Mouse (Mus musculus): ENCODE data around the gene Fgd2.
"Not testable (repeated sequence)": the region's sequence is repeated elsewhere in the genome, so short reads cannot be mapped to it uniquely, and the experiment has no call there.

The Fgd2 gene

GRCm38 (mm10) chr17:29360761-29361221 is at the start of gene Fgd2:
Fgd2 (plus strand) TSS chr17:29360914.
- no peak for DNase-seq (ENCODE audit: low spot score)

- DNase-seq (ENCODE audit: low spot score) = no peak
Observed at GRCm38 (mm10) chr17:29311602-29312001, 49.1 kb upstream of the Fgd2 start.

- no peak for DNase-seq (ENCODE audit: low spot score)
Observed at GRCm38 (mm10) chr17:29312082-29312481, 48.6 kb upstream of the Fgd2 start.

- no peak for DNase-seq (ENCODE audit: low spot score)
Observed at GRCm38 (mm10) chr17:29313300-29313699, 47.4 kb upstream of the Fgd2 start.

GRCm38 (mm10) chr17:29315672-29316465 is 44.8 kb upstream of the Fgd2 start:
- DNase-seq (ENCODE audit: low spot score) = no peak

- no peak for DNase-seq (ENCODE audit: low spot score)
Observed at GRCm38 (mm10) chr17:29316891-29317290, 43.8 kb upstream of the Fgd2 start.

GRCm38 (mm10) chr17:29317380-29317779 is 43.3 kb upstream of the Fgd2 start, which contains the start of gene Pi16:
Pi16 (plus strand) TSS chr17:29317680.
- DNase-seq (ENCODE audit: low spot score) = not testable (repeated sequence)

GRCm38 (mm10) chr17:29318731-29319250 is 41.9 kb upstream of the Fgd2 start:
- DNase-seq (ENCODE audit: low spot score) = no peak

GRCm38 (mm10) chr17:29319476-29319875 is 41.2 kb upstream of the Fgd2 start:
- no peak for DNase-seq (ENCODE audit: low spot score)

- DNase-seq (ENCODE audit: low spot score) = no peak
Observed at GRCm38 (mm10) chr17:29319881-29320639, 40.7 kb upstream of the Fgd2 start.

GRCm38 (mm10) chr17:29321765-29322602 is 38.7 kb upstream of the Fgd2 start:
- no peak for DNase-seq (ENCODE audit: low spot score)

- peak; percentile 50 for DNase-seq (ENCODE audit: low spot score)
Observed at GRCm38 (mm10) chr17:29322603-29322962, 38.1 kb upstream of the Fgd2 start.

GRCm38 (mm10) chr17:29323625-29324024 is 37.1 kb upstream of the Fgd2 start:
- no peak for DNase-seq (ENCODE audit: low spot score)

GRCm38 (mm10) chr17:29325831-29326230 is 34.9 kb upstream of the Fgd2 start:
- DNase-seq (ENCODE audit: low spot score) = no peak

- no peak for DNase-seq (ENCODE audit: low spot score)
Observed at GRCm38 (mm10) chr17:29326531-29327529, 33.9 kb upstream of the Fgd2 start.

- no peak for DNase-seq (ENCODE audit: low spot score)
Observed at GRCm38 (mm10) chr17:29327691-29328090, 33.0 kb upstream of the Fgd2 start.

- DNase-seq (ENCODE audit: low spot score) = no peak
Observed at GRCm38 (mm10) chr17:29330221-29330620, 30.5 kb upstream of the Fgd2 start.

GRCm38 (mm10) chr17:29330671-29331410 is 29.9 kb upstream of the Fgd2 start:
- DNase-seq (ENCODE audit: low spot score) = peak; percentile 49

- no peak for DNase-seq (ENCODE audit: low spot score)
Observed at GRCm38 (mm10) chr17:29332186-29332685, 28.5 kb upstream of the Fgd2 start.

All from urinary bladder, postnatal 14 days (tissue).